Mouse (Mus musculus): ENCODE data around the gene Srsf11.

The Srsf11 gene

GRCm38 (mm10) chr3:157973236-157973635, 63.2 kb downstream of the Srsf11 start:
- no peak for DNase-seq

DNA sequence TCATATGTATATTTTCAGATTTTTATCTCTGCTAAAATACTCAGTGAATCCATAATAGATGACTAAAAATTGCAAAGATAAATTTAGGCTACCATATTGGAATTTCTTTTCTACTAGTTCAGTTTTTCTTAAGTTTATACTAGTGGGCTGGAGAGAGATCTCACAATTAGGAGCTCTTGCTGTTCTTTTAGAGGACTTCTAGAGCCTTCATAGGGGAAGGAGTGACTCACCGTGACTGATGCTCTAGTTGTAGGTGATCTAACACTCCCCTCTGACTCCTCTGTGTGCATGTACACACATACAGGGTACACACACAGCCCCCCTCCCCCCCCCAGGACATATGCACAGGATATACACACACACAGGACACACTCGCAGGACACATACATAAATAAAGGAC, 65.3 kb downstream of the Srsf11 start:
- DNase-seq = no peak
